Mouse (Mus musculus): ENCODE data around the gene Olfr1201. TPM values are rescaled to one million over a fixed set of nuclear protein-coding genes. Genes with fewer than 3 reads are reported as not detected.

Olfr1201 gene
- not detected in 2 replicates for polyA plus RNA-seq (2016; fragmentation: Nextera tagmentation; extraction: Ambion mirVana)

DNA sequence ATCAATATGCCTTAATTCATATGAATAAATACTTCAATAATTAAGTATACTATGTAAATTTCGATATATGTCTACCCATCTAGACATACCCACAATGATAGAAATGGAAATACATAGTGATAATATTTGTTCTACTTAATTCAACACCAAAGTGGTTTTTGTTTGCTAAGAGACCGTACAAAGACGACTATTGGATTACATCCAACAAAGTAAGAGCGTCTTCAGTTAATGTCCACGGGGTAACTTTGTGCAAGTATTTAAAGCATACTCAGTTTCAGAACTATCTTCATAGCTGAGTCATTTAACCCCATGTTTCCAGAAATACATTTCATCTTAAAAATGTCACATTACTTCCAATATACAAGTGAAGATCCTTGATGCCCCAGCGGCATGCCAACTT lies at the start of gene Olfr1201:
Gene Olfr1201 (plus strand): TSS at position 301 of the 400 bp plus-strand sequence.
- no peaks in the 10 kb centered on the region for H3K36me3 ChIP-seq
- no peak within 1 kb of the TSS for H3K9ac ChIP-seq (replicated peaks)
- H3K4me3 ChIP-seq (replicated peaks): no peak within 1 kb of the TSS
- H3K4me2 ChIP-seq: no peak within 1 kb of the TSS
- no peak for ATAC-seq (ENCODE audit: insufficient number of reproducible peaks, insufficient read depth, low FRiP score, low TSS enrichment, low read depth)
- H3K27me3 ChIP-seq: no peaks in the 10 kb centered on the region
- no peaks in the 10 kb centered on the region for H3K4me1 ChIP-seq (replicated peaks)
- H3K27ac ChIP-seq: no peak within 1 kb of the TSS
- WGBS: 89% methylated on average over 6 of the region's 6 CpGs
- H3K9me3 ChIP-seq: no peaks in the 10 kb centered on the region

DNA sequence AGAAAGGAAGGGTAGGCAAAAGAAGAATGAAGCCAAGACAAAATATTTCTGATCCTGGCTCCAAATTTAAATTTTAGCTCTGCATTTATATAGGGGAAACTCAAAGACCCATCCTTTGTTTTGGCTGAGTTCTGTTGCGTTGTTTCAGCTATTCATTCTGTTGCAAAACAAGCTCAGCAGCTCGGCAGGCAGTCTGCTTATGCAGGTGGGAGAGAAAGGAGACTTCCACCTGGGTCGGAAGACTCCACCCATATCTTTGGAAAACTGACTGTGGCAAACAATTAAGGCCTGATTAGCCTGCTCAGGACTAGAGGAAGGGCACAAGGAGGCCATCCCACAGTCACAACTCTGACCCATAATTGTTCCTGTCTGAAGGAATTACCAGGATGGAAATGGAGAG lies 49.5 kb upstream of the Olfr1201 start:
- Histone ChIP-seq H3K4me1 (replicated peaks) (no peaks in the 10 kb centered on the region), H3K27ac (no peak overlapping the region), H3K9me3 (no peaks in the 10 kb centered on the region), H3K36me3 (no peaks in the 10 kb centered on the region), H3K4me2 (no peak overlapping the region), H3K4me3 (replicated peaks) (no peak overlapping the region), H3K9ac (replicated peaks) (no peak overlapping the region), H3K27me3 (no peaks in the 10 kb centered on the region)
- ATAC-seq (ENCODE audit: insufficient number of reproducible peaks, insufficient read depth, low FRiP score, low TSS enrichment, low read depth): no peak
- whole genome bisulfite sequencing: 88% methylated on average over 3 of the region's 3 CpGs

DNA sequence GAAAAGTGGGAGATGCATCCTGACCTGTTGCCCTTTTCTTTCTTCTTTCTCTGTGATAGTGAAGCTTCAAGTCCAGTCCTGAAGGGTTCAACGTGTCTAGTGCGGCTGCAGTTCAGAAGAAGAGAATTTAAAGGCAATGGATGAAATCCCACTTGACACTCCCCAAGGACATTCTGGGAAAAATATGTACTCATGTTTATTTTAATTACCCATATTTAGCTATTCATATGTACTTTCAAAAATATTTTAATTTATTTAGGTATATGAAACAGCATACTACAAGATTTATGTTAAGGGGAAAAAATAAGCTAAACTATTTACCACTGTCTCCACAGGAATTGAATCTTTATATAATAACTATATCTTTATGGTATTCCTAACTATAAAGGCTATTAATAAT lies 41.6 kb upstream of the Olfr1201 start, which contains the start of gene Olfr1198:
Gene Olfr1198 (minus strand): TSS at position 101 of the 400 bp plus-strand sequence.
- Histone ChIP-seq H3K27ac (no peak within 1 kb of the TSS), H3K27me3 (no peaks in the 10 kb centered on the region), H3K9me3 (no peaks in the 10 kb centered on the region), H3K4me3 (replicated peaks) (no peak within 1 kb of the TSS), H3K4me1 (replicated peaks) (no peaks in the 10 kb centered on the region), H3K36me3 (no peaks in the 10 kb centered on the region), H3K9ac (replicated peaks) (no peak within 1 kb of the TSS), H3K4me2 (no peak within 1 kb of the TSS)
- WGBS: 84% methylated on average over 2 of the region's 2 CpGs
- ATAC-seq (ENCODE audit: insufficient number of reproducible peaks, insufficient read depth, low FRiP score, low TSS enrichment, low read depth): no peak

DNA sequence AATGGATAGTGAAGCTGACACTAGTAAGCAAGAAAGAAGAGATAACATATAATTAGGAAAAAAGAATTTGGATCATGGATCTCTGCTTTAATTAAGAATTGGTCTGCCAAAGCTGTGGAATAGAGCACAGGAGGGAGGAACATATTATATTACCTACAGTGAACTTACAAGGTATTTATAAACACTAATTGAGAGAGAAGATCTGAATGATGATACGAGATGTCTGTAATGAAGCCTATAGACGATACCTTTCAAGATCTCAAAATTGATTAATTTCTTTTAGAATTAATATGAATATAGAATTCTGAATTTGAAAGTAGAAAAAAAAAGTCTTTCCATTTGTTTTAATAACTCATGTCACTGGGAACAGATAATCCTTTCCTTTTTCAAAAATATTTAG lies 32.5 kb upstream of the Olfr1201 start, which contains the start of gene Olfr1199:
Gene Olfr1199 (minus strand): TSS at position 101 of the 400 bp plus-strand sequence.
- Histone ChIP-seq H3K4me1 (replicated peaks) (no peaks in the 10 kb centered on the region), H3K4me2 (no peak within 1 kb of the TSS), H3K27me3 (no peaks in the 10 kb centered on the region), H3K4me3 (replicated peaks) (no peak within 1 kb of the TSS), H3K27ac (no peak within 1 kb of the TSS), H3K9me3 (0 out of 2 replicates have a peak, but pooled peaks cover 3% of the 10 kb centered on the region), H3K36me3 (no peaks in the 10 kb centered on the region), H3K9ac (replicated peaks) (no peak within 1 kb of the TSS)
- WGBS: 90% methylated on average over 2 of the region's 2 CpGs
- ATAC-seq (ENCODE audit: insufficient number of reproducible peaks, insufficient read depth, low FRiP score, low TSS enrichment, low read depth): no peak

DNA sequence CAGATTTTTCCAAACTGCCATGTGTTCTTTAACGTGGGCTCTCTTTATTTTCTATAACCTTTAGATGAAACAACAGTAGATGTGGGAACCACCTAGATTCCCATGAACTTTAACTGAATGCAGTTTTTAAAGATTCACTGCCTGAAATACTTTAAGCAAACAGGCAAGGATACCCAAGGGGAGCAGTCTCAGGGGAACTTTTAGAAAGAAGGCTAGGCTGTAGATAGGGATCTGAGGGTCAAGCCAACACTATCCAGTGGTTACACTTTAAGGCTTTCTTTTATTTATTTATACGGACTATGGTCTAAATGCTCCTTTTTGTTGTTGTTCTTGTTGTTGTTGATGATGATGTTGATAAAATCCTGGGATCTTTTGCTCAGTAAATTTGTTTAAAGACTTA lies 22.4 kb upstream of the Olfr1201 start, which contains the start of gene Olfr1200:
Gene Olfr1200 (minus strand): TSS at position 101 of the 400 bp plus-strand sequence.
- no peaks in the 10 kb centered on the region for H3K9me3 ChIP-seq
- no peak within 1 kb of the TSS for H3K4me2 ChIP-seq
- ATAC-seq (ENCODE audit: insufficient number of reproducible peaks, insufficient read depth, low FRiP score, low TSS enrichment, low read depth): no peak
- H3K36me3 ChIP-seq: no peaks in the 10 kb centered on the region
- no peaks in the 10 kb centered on the region for H3K4me1 ChIP-seq (replicated peaks)
- H3K27ac ChIP-seq: no peak within 1 kb of the TSS
- WGBS: 83% methylated on average over 2 of the region's 2 CpGs
- H3K27me3 ChIP-seq: no peaks in the 10 kb centered on the region
- H3K9ac ChIP-seq (replicated peaks): no peak within 1 kb of the TSS
- no peak within 1 kb of the TSS for H3K4me3 ChIP-seq (replicated peaks)

DNA sequence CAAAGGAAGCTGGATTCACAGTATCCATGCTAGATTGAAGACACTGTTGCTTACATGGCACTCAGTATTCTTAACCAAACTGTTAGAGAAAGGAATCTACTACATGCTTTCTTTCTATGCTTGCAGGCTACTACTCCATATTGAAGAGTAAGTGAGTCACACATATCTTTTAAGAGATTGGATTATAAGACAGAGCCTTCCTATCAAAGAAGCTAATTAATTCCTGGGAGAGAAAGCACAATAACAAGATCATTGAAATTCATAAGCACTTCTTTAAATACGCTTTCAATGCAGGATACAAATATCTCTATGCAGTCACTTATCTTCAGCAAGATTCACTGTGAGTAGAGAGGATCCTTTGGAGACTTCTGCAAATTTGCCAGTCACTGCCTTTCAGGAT lies 21.4 kb downstream of the Olfr1201 start, which contains the start of gene Olfr1202:
Gene Olfr1202 (plus strand): TSS at position 301 of the 400 bp plus-strand sequence.
- Histone ChIP-seq H3K4me2 (no peak within 1 kb of the TSS), H3K4me1 (replicated peaks) (no peaks in the 10 kb centered on the region), H3K27ac (no peak within 1 kb of the TSS), H3K27me3 (no peaks in the 10 kb centered on the region), H3K9me3 (no peaks in the 10 kb centered on the region), H3K9ac (replicated peaks) (no peak within 1 kb of the TSS), H3K36me3 (no peaks in the 10 kb centered on the region), H3K4me3 (replicated peaks) (no peak within 1 kb of the TSS)
- ATAC-seq (ENCODE audit: insufficient number of reproducible peaks, insufficient read depth, low FRiP score, low TSS enrichment, low read depth): no peak
- WGBS: 79% methylated on average over 1 of the region's 1 CpGs

DNA sequence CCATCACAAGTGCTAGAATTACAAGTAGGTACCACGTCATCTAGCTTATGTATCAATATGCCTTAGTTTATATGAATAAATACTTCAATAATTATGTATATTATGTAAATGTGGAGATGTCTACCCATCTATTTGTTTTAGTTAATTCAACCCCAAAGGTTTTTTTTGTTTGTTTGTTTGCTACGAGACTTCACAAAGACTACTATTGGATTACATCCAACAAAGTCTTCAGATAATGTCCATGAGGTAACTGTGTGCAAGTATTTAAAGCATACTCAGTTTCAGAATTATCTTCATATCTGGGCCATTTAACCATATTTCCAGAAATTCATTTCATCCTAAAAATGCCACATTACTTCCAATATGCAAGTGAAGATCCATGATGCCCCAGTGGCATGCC lies 36.6 kb downstream of the Olfr1201 start, which contains the start of gene Olfr1205:
Gene Olfr1205 (plus strand): TSS at position 301 of the 400 bp plus-strand sequence.
- no peaks in the 10 kb centered on the region for H3K4me1 ChIP-seq (replicated peaks)
- H3K27ac ChIP-seq: no peak within 1 kb of the TSS
- no peak within 1 kb of the TSS for H3K9ac ChIP-seq (replicated peaks)
- ATAC-seq (ENCODE audit: insufficient number of reproducible peaks, insufficient read depth, low FRiP score, low TSS enrichment, low read depth): no peak
- H3K4me3 ChIP-seq (replicated peaks): no peak within 1 kb of the TSS
- no peaks in the 10 kb centered on the region for H3K27me3 ChIP-seq
- H3K36me3 ChIP-seq: no peaks in the 10 kb centered on the region
- H3K4me2 ChIP-seq: no peak within 1 kb of the TSS
- 85% methylated on average over 2 of the region's 2 CpGs for WGBS
- no peaks in the 10 kb centered on the region for H3K9me3 ChIP-seq

DNA sequence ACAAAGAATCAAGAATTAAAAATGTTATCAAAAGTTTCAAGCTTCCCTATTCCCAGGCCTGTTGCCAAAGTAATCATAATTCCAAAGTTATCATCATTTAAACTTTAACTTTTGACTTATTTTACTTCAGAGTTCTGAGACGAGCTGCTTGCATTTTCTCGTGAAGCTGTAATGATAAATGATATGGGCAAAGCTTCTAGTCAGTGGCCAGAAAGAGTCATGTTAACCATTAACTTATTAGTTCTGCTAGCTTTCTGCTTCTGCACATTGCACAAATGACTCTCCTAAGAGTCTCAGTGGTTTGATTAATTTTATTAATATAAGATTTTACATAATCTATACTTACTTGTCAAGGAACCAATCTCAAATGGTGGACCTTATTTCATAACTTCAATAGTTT lies 45.6 kb downstream of the Olfr1201 start:
- Histone ChIP-seq H3K36me3 (no peaks in the 10 kb centered on the region), H3K9ac (replicated peaks) (no peak overlapping the region), H3K9me3 (no peaks in the 10 kb centered on the region), H3K27ac (no peak overlapping the region), H3K4me1 (replicated peaks) (no peaks in the 10 kb centered on the region), H3K27me3 (no peaks in the 10 kb centered on the region), H3K4me3 (replicated peaks) (no peak overlapping the region), H3K4me2 (no peak overlapping the region)
- no peak for ATAC-seq (ENCODE audit: insufficient number of reproducible peaks, insufficient read depth, low FRiP score, low TSS enrichment, low read depth)
- 89% methylated on average over 2 of the region's 2 CpGs for WGBS

Other genes starting within 250 kb of the Olfr1201 start
- gene Olfr1188, start 236.1 kb upstream of the Olfr1201 start, polyA plus RNA-seq (2016; fragmentation: Nextera tagmentation; extraction: Ambion mirVana): not detected in 2 replicates
- not detected in 2 replicates for gene Olfr1189, start 206.6 kb upstream of the Olfr1201 start, polyA plus RNA-seq (2016; fragmentation: Nextera tagmentation; extraction: Ambion mirVana)
- not detected in 2 replicates for gene Olfr1191-ps1, start 152.5 kb upstream of the Olfr1201 start, polyA plus RNA-seq (2016; fragmentation: Nextera tagmentation; extraction: Ambion mirVana)
- gene Olfr1192-ps1, start 144.5 kb upstream of the Olfr1201 start, polyA plus RNA-seq (2016; fragmentation: Nextera tagmentation; extraction: Ambion mirVana): not detected in 2 replicates
- gene Olfr1193, start 117.4 kb upstream of the Olfr1201 start, polyA plus RNA-seq (2016; fragmentation: Nextera tagmentation; extraction: Ambion mirVana): not detected in 2 replicates
- not detected in 2 replicates for gene Olfr1195, start 103.8 kb upstream of the Olfr1201 start, polyA plus RNA-seq (2016; fragmentation: Nextera tagmentation; extraction: Ambion mirVana)
- gene Olfr1196, start 88.4 kb upstream of the Olfr1201 start, polyA plus RNA-seq (2016; fragmentation: Nextera tagmentation; extraction: Ambion mirVana): not detected in 2 replicates
- not detected in 2 replicates for gene Olfr1197, start 60.7 kb upstream of the Olfr1201 start, polyA plus RNA-seq (2016; fragmentation: Nextera tagmentation; extraction: Ambion mirVana)
- not detected in 2 replicates for gene Olfr1198, start 41.7 kb upstream of the Olfr1201 start, polyA plus RNA-seq (2016; fragmentation: Nextera tagmentation; extraction: Ambion mirVana)
- not detected in 2 replicates for gene Olfr1199, start 32.6 kb upstream of the Olfr1201 start, polyA plus RNA-seq (2016; fragmentation: Nextera tagmentation; extraction: Ambion mirVana)
- not detected in 2 replicates for gene Olfr1200, start 22.5 kb upstream of the Olfr1201 start, polyA plus RNA-seq (2016; fragmentation: Nextera tagmentation; extraction: Ambion mirVana)
- 0.05 TPM in 1 of 2 replicates, not detected in the other for gene Olfr1202, start 21.5 kb downstream of the Olfr1201 start, polyA plus RNA-seq (2016; fragmentation: Nextera tagmentation; extraction: Ambion mirVana)
- not detected in 2 replicates for gene Olfr1205, start 36.7 kb downstream of the Olfr1201 start, polyA plus RNA-seq (2016; fragmentation: Nextera tagmentation; extraction: Ambion mirVana)
- not detected in 2 replicates for gene Olfr1204, start 56.3 kb downstream of the Olfr1201 start, polyA plus RNA-seq (2016; fragmentation: Nextera tagmentation; extraction: Ambion mirVana)
- gene Olfr1206, start 70.2 kb downstream of the Olfr1201 start, polyA plus RNA-seq (2016; fragmentation: Nextera tagmentation; extraction: Ambion mirVana): not detected in 2 replicates
- gene Olfr1208, start 109.3 kb downstream of the Olfr1201 start, polyA plus RNA-seq (2016; fragmentation: Nextera tagmentation; extraction: Ambion mirVana): not detected in 2 replicates
- not detected in 2 replicates for gene Olfr1209, start 122.1 kb downstream of the Olfr1201 start, polyA plus RNA-seq (2016; fragmentation: Nextera tagmentation; extraction: Ambion mirVana)
- gene Olfr1211, start 145.1 kb downstream of the Olfr1201 start, polyA plus RNA-seq (2016; fragmentation: Nextera tagmentation; extraction: Ambion mirVana): not detected in 2 replicates
- not detected in 2 replicates for gene Olfr1212, start 160.9 kb downstream of the Olfr1201 start, polyA plus RNA-seq (2016; fragmentation: Nextera tagmentation; extraction: Ambion mirVana)
- gene Gm13762, start 187.2 kb downstream of the Olfr1201 start, polyA plus RNA-seq (2016; fragmentation: Nextera tagmentation; extraction: Ambion mirVana): not detected in 2 replicates
- gene Olfr1214, start 199.6 kb downstream of the Olfr1201 start, polyA plus RNA-seq (2016; fragmentation: Nextera tagmentation; extraction: Ambion mirVana): not detected in 2 replicates
- not detected in 2 replicates for gene Olfr1215, start 213.9 kb downstream of the Olfr1201 start, polyA plus RNA-seq (2016; fragmentation: Nextera tagmentation; extraction: Ambion mirVana)
- not detected in 2 replicates for gene Olfr1216, start 225.3 kb downstream of the Olfr1201 start, polyA plus RNA-seq (2016; fragmentation: Nextera tagmentation; extraction: Ambion mirVana)
- not detected in 2 replicates for gene Olfr1217, start 239.0 kb downstream of the Olfr1201 start, polyA plus RNA-seq (2016; fragmentation: Nextera tagmentation; extraction: Ambion mirVana)

Data from limb, embryonic 12.5 days (tissue).